Mouse (Mus musculus): ENCODE data around the gene Mbnl2. TPM values are rescaled to one million over a fixed set of nuclear protein-coding genes. Genes with fewer than 3 reads are reported as not detected.

Gene Mbnl2
- polyA plus RNA-seq, 1 experiment from 2014 or later = 94.4 TPM

- Histone ChIP-seq H3K4me1 (replicated peaks; ENCODE audit: control insufficient read depth, insufficient read depth, low read length) (peaks cover 39% of the 10 kb centered on the region), H3K9me3 (ENCODE audit: control insufficient read depth) (no peaks in the 10 kb centered on the region), H3K27ac (ENCODE audit: low read depth, low read length) (no peak overlapping the region), H3K27me3 (replicated peaks; ENCODE audit: control insufficient read depth, insufficient read depth, low read length) (no peaks in the 10 kb centered on the region), H3K36me3 (ENCODE audit: control insufficient read depth, insufficient read depth) (peaks cover 7% of the 10 kb centered on the region; the same call in 1 of the 2 replicates), H3K4me3 (ENCODE audit: low read depth, low read length) (no peak overlapping the region), H3K9ac (ENCODE audit: low read depth, low read length) (no peak overlapping the region), H3K4me2 (replicated peaks; ENCODE audit: low read depth) (0 out of 2 replicates have a peak overlapping the region, but pooled peaks have one; percentile 27)
- 47% methylated on average over 5 of the region's 5 CpGs for WGBS
- ATAC-seq = no peak
- TF ChIP-seq CTCF (IDR thresholded peaks at IDR 0.05; ENCODE audit: low read depth) = no peak
Measured at GRCm38 (mm10) chr14:120298439-120298838, 23.0 kb downstream of the Mbnl2 start.

GRCm38 (mm10) chr14:120299716-120300115, 24.2 kb downstream of the Mbnl2 start:
- 6% methylated on average over 3 of the region's 3 CpGs for WGBS
- peaks cover 40% of the 10 kb centered on the region for H3K4me1 ChIP-seq (replicated peaks; ENCODE audit: control insufficient read depth, insufficient read depth, low read length)
- no peak overlapping the region for H3K27ac ChIP-seq (ENCODE audit: low read depth, low read length)
- no peaks in the 10 kb centered on the region for H3K9me3 ChIP-seq (ENCODE audit: control insufficient read depth)
- ATAC-seq = no peak
- no peak overlapping the region for H3K4me3 ChIP-seq (ENCODE audit: low read depth, low read length)
- H3K4me2 ChIP-seq (replicated peaks; ENCODE audit: low read depth) = 0 out of 2 replicates have a peak overlapping the region, but pooled peaks have one; percentile 3
- peaks cover 7% of the 10 kb centered on the region; the same call in 1 of the 2 replicates for H3K36me3 ChIP-seq (ENCODE audit: control insufficient read depth, insufficient read depth)
- H3K27me3 ChIP-seq (replicated peaks; ENCODE audit: control insufficient read depth, insufficient read depth, low read length) = no peaks in the 10 kb centered on the region
- TF ChIP-seq CTCF (IDR thresholded peaks at IDR 0.05; ENCODE audit: low read depth) = no peak
- no peak overlapping the region for H3K9ac ChIP-seq (ENCODE audit: low read depth, low read length)

GRCm38 (mm10) chr14:120300191-120300590, 24.7 kb downstream of the Mbnl2 start:
- H3K4me1 ChIP-seq (replicated peaks; ENCODE audit: control insufficient read depth, insufficient read depth, low read length) = peaks cover 40% of the 10 kb centered on the region
- no peak for ATAC-seq
- peaks cover 5% of the 10 kb centered on the region; the same call in 1 of the 2 replicates for H3K36me3 ChIP-seq (ENCODE audit: control insufficient read depth, insufficient read depth)
- no peak for TF ChIP-seq CTCF (IDR thresholded peaks at IDR 0.05; ENCODE audit: low read depth)
- H3K4me2 ChIP-seq (replicated peaks; ENCODE audit: low read depth) = 0 out of 2 replicates have a peak overlapping the region, but pooled peaks have one; percentile 3
- no peak overlapping the region for H3K27ac ChIP-seq (ENCODE audit: low read depth, low read length)
- H3K9me3 ChIP-seq (ENCODE audit: control insufficient read depth) = no peaks in the 10 kb centered on the region
- H3K27me3 ChIP-seq (replicated peaks; ENCODE audit: control insufficient read depth, insufficient read depth, low read length) = no peaks in the 10 kb centered on the region
- 38% methylated on average over 4 of the region's 4 CpGs for WGBS
- no peak overlapping the region for H3K4me3 ChIP-seq (ENCODE audit: low read depth, low read length)
- H3K9ac ChIP-seq (ENCODE audit: low read depth, low read length) = no peak overlapping the region

GRCm38 (mm10) chr14:120300814-120301213, 25.3 kb downstream of the Mbnl2 start:
- no peaks in the 10 kb centered on the region for H3K9me3 ChIP-seq (ENCODE audit: control insufficient read depth)
- H3K4me3 ChIP-seq (ENCODE audit: low read depth, low read length) = no peak overlapping the region
- H3K27ac ChIP-seq (ENCODE audit: low read depth, low read length) = no peak overlapping the region
- no peak overlapping the region for H3K9ac ChIP-seq (ENCODE audit: low read depth, low read length)
- H3K36me3 ChIP-seq (ENCODE audit: control insufficient read depth, insufficient read depth) = no peaks in the 10 kb centered on the region
- H3K27me3 ChIP-seq (replicated peaks; ENCODE audit: control insufficient read depth, insufficient read depth, low read length) = no peaks in the 10 kb centered on the region
- peaks cover 34% of the 10 kb centered on the region for H3K4me1 ChIP-seq (replicated peaks; ENCODE audit: control insufficient read depth, insufficient read depth, low read length)
- no peak overlapping the region for H3K4me2 ChIP-seq (replicated peaks; ENCODE audit: low read depth)
- no peak for ATAC-seq
- no peak for TF ChIP-seq CTCF (IDR thresholded peaks at IDR 0.05; ENCODE audit: low read depth)
- whole genome bisulfite sequencing = 68% methylated on average over 4 of the region's 4 CpGs

- Histone ChIP-seq H3K4me2 (replicated peaks; ENCODE audit: low read depth) (peak overlapping the region; percentile 43; the same call in 1 of the 2 replicates), H3K36me3 (ENCODE audit: control insufficient read depth, insufficient read depth) (no peaks in the 10 kb centered on the region), H3K4me1 (replicated peaks; ENCODE audit: control insufficient read depth, insufficient read depth, low read length) (peaks cover 16% of the 10 kb centered on the region), H3K27ac (ENCODE audit: low read depth, low read length) (0 out of 2 replicates have a peak overlapping the region, but pooled peaks have one; percentile 28), H3K9ac (ENCODE audit: low read depth, low read length) (no peak overlapping the region), H3K27me3 (replicated peaks; ENCODE audit: control insufficient read depth, insufficient read depth, low read length) (no peaks in the 10 kb centered on the region), H3K9me3 (ENCODE audit: control insufficient read depth) (no peaks in the 10 kb centered on the region), H3K4me3 (ENCODE audit: low read depth, low read length) (no peak overlapping the region)
- TF ChIP-seq CTCF (IDR thresholded peaks at IDR 0.05; ENCODE audit: low read depth) = 0 out of 2 replicates have a peak, but pooled peaks have one; percentile 4
- 21% methylated on average over 6 of the region's 6 CpGs for WGBS
- ATAC-seq = 0 out of 2 replicates have a peak, but pooled peaks have one; percentile 20
Measured at GRCm38 (mm10) chr14:120302913-120303548, 27.6 kb downstream of the Mbnl2 start.

GRCm38 (mm10) chr14:120306229-120306628, 30.8 kb downstream of the Mbnl2 start:
- H3K9me3 ChIP-seq (ENCODE audit: control insufficient read depth) = no peaks in the 10 kb centered on the region
- 47% methylated on average over 11 of the region's 11 CpGs for WGBS
- no peaks in the 10 kb centered on the region for H3K27me3 ChIP-seq (replicated peaks; ENCODE audit: control insufficient read depth, insufficient read depth, low read length)
- TF ChIP-seq CTCF (IDR thresholded peaks at IDR 0.05; ENCODE audit: low read depth) = no peak
- ATAC-seq = no peak
- peaks cover 14% of the 10 kb centered on the region for H3K4me1 ChIP-seq (replicated peaks; ENCODE audit: control insufficient read depth, insufficient read depth, low read length)
- no peak overlapping the region for H3K27ac ChIP-seq (ENCODE audit: low read depth, low read length)
- no peak overlapping the region for H3K4me2 ChIP-seq (replicated peaks; ENCODE audit: low read depth)
- no peaks in the 10 kb centered on the region for H3K36me3 ChIP-seq (ENCODE audit: control insufficient read depth, insufficient read depth)
- no peak overlapping the region for H3K9ac ChIP-seq (ENCODE audit: low read depth, low read length)
- no peak overlapping the region for H3K4me3 ChIP-seq (ENCODE audit: low read depth, low read length)

All from intestine, postnatal 0 days (tissue).